Mouse (Mus musculus) embryo, embryonic 11 days (tissue): ENCODE results near the gene Armh3.

ENCODE experiments used
- DNase-seq: peaks from one replicate; pipeline ENCODE4 v3.0.0-alpha.2; 2015

The Armh3 gene

GRCm38 (mm10) chr19:45984379-45984778 lies 13.9 kb downstream of the Armh3 start:
- DNase-seq = no peak

- peak; percentile 18 for DNase-seq
Measured at GRCm38 (mm10) chr19:45960770-45961169, 37.5 kb downstream of the Armh3 start.

DNA sequence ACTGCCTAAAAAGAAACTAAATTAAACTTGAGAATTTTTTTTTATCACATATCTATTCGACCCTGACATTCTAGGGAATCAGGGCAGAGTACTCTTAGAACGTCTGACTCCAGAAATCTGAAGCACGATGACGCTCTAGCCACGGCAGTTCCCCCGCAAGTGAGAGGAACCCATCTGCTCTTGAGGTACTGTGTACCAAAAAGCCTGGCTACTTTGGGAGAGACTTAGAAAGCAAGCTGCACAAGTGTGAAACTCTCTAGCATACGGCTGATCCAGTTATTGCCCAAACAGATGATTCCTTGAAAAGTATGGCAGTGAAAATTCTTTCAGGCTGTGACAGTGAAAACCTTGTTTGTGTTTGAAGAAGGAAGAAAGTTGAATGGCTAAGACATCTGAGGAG lies 41.6 kb downstream of the Armh3 start:
- no peak for DNase-seq

DNA sequence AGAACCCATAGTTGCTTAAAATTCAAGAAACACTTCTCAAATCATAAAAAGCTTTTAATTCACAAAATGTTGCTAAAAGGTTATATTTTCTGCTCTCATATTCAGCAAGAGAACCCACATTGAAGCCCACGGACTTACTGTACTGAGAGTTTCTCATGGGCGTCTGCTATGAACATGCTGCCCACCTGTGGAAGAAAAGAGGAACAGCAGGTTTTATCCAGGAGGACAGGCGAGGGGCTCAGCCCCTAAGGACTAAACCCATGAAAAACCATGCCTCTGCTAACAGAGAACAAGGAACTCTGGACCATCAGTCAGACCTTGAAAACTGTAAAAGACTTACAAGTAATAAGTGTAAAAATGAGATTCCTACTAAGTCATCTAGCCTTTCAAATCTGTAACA lies 45.0 kb downstream of the Armh3 start:
- DNase-seq = peak; percentile 70

DNA sequence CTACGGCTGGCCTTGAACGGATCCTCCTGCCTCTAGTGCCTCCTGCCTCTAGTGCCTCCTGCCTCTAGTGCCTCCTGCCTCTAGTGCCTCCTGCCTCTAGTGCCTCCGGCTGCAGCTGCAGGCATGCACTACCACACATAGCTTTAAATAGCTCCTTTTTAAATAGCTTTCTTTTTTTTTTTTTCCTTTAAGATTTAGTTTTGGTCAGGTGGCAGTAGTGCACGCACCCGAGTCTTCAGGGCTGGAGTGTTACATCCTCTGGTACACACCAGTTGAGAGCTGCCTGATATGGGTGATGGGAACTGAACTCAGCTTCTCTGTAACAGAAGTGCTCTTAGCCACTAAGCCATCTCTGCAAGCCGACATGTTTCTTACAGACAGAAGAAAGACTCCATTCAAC lies 49.1 kb downstream of the Armh3 start:
- no peak for DNase-seq

DNA sequence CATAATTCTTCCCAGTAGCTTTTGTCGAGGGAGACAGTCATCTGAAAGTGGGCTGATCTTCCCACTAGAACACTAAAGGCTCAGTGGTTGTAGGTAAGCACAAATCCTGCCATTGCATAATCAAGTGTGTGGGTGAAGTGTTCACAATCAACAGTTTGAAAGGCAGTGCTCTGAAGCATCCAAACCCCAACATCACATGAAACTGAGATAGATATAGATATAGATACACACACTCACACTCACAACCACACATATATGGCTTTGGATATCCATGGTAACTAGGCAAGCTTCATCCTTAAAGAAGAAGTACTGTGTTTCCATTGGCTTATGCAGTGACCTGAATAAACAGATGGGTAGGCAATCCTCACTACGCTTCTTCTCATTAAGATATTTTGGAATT lies 50.5 kb downstream of the Armh3 start:
- DNase-seq = no peak

GRCm38 (mm10) chr19:45947286-45947685 lies 51.0 kb downstream of the Armh3 start:
- no peak for DNase-seq

DNA sequence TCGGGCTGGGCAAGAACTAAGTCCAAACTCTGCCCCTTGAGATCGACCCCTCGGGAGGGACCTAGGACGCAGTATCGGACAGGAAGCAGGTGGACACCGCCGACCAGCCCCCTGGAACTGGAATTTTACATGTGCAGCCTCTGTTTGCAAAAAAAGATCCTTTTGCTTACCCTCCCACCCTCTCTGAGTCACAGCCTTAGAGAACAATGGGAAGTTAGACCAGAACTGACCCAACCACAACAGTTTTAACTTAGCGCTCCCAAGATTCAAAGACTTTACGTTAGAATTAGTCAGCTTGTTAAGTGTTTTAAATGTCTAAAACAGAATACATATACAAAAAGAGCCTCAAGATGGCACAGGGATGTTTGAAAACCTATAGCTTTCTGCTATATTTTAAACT lies 51.7 kb downstream of the Armh3 start:
- no peak for DNase-seq

DNA sequence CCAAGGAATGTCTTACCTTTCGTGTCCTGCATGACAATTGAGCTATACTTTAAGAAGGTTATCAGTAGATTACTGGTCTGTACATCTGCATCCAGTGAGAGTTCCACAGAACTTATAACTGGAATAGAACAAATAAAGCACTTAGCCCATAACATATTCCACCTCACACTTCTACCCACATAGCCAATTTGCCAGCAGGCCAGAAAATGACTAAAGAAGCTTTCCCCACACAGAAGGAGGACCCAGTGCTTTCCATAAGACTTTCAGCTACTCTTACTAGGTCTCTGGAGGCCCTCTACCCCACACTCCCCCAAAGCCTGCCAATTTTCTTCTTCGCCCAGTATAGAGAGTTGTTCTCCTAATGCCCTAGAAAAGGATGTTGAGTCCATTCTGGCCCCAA lies 52.3 kb downstream of the Armh3 start:
- no peak for DNase-seq

DNA sequence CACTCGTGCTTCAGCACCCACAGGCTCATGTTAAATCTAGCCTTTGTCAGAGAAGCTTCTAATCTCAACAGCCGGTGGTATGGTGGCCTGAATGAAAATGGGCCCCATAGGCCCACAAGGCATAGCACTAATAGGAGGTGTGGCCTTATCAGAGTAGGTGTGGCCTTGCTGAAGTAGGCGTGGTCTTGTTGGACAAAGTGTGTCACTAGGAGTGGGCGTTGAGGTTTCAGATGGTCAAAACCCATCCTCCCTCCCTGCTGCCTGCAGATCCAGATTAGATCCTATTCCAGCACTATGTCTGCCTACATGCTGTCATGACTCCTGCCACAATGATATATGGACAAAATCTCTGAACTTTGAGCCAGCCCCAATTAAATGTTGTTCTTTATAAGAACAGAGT lies 54.5 kb downstream of the Armh3 start:
- no peak for DNase-seq

- DNase-seq = peak; percentile 24
Measured at GRCm38 (mm10) chr19:45938064-45938463, 60.2 kb downstream of the Armh3 start.

DNA sequence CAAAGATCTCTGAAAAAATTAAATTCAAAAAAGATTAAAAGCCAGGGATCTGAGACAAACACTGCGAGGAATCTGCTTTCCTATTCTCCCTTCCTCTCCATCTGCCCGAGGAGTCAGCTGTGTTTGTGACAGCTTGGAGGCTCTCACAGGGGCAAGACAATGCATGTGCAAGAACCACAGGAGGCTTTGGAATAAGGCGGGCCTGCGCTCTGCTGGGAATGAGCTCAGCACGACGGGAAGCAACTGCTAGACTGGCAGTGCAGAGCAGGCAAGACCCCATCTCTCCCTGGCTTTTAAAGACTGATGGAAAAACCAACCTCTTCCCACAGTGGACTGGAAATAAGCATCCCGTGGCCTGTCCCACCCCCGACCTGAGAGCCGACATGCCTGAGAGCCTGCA lies 60.8 kb downstream of the Armh3 start:
- peak; percentile 53 for DNase-seq

DNA sequence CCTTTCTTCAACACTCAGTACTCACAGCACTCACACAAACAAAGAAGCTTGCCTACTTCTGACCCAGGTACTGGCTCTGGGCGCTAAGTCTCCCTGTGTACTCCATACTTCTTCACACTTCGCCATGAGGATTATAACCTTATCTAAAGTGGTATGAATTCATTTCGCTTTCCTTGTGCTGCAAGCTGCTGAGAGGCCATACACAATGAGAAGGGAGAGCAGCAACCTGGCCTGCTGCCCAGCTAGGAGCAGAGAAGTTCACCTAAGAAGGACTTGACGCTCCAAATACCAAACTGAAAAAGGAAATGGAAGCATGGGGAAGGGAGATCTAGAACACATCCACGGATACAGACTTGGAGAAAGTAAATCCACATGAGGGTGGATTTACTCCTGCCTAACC lies 71.1 kb downstream of the Armh3 start:
- DNase-seq = no peak

GRCm38 (mm10) chr19:45926342-45926741 lies 71.9 kb downstream of the Armh3 start:
- DNase-seq = no peak

DNA sequence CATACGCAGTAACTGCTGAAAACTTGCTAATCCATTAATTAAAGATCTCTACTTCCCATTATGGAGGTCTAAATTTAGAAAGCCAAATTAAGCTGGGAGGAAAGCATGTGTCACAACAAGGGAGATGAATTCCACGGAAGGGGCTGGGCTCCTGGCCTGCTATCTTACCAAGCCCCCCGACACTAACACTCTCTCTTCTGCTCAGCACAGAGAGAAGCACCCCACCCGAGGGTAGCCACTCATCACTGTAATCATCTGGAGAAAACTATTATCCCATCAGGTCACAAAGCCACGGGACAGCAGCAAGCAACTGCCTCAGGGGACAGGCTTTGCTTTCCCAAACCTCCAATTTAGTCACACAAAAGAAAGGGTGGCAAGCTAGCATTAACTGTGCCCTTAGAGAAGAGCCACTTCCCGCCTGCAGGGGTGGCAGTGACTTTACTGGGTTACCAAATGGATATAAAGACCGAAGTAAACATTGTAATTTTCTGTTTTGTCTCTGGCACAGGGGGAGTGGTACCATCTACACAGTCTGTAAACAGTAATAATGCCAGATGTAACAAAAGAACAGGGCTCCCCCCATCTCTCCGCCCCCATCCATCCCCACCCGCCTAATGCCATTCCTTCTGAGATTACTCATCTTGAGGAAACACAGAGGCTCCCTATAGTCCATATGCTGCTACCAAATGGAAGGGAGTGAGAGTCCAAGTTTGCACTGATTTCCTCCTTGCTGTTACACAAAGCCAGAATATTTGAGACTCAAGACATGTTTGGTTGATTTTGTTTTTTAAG lies 77.8 kb downstream of the Armh3 start:
- DNase-seq = no peak

DNA sequence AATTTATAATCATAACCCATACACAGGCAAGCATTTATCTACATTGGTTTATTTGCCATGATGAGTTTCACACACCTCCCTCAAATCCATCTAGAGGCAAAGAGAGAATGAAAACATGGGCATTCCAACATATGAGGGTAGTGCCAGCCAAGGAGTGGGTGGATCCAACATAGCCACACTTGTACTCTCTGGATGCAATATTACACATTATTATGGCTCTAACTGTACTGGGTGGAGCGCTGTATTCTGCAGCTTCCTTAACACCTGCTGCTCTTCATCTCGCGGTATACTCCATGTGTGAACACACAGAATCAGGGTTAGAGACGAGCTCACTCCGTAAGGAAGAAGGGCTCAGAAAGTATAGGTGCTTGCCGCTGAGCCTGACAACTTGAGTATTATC lies 79.9 kb downstream of the Armh3 start:
- DNase-seq = no peak

- no peak for DNase-seq
Measured at GRCm38 (mm10) chr19:45917856-45918255, 80.4 kb downstream of the Armh3 start.

DNA sequence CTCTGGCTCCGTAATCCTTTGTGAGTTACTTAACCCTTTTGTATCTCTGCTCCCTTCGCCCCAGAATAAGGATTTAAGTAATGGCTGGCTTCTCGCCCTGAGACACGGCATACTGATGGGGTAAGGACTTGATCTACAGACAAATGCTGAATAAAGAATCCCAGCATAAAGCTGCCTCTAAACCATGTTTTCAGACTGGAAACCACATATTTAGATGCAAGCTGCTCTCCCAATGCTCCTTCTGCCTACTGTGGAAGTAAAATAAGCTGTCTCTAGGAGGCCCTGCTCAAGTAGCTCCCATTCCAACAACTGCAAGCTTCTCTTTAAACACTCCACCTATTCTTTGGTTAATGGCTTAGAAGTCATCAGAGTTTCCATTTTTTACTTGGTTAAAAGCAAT lies 81.8 kb downstream of the Armh3 start:
- no peak for DNase-seq

DNA sequence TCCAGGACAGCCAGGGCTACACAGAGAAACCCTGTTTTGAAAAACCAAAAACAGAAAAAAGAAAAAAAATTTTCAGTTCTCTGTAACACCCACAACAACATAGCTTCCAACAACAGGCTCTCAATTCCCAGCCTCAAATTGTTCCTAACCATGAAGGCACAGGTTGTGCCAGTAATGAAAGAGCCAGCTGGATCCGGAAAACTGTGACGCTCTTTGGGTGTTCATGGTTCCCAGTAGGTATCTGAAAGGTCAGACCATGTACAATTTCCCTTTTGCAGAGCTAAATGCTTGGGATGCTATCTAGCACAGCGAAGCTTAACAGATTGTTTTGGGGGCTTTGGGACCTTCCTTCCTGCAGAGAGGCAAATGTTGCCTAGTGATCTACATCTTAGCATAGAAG lies 82.3 kb downstream of the Armh3 start:
- DNase-seq = no peak

GRCm38 (mm10) chr19:45913036-45913435 lies 85.3 kb downstream of the Armh3 start:
- DNase-seq = peak; percentile 14

DNA sequence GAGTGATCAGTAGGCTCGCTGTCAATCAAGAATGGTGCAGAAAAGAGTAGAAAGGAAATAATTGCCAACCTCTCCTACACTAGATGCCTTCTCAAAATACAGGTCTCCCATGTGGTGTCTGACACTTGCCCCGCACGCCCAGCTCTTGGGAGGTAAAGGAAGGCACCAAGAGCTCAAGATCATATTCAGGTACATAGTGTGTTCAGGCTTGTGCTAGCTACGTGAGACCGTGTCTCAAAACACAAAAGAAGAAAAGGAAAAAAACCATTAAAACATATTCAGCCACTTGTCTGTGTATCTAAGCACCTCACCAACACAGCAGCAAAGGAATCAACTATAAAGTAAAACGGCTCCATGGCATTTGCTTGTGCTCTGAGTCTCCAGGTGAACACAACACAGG lies 85.9 kb downstream of the Armh3 start:
- DNase-seq = no peak

DNA sequence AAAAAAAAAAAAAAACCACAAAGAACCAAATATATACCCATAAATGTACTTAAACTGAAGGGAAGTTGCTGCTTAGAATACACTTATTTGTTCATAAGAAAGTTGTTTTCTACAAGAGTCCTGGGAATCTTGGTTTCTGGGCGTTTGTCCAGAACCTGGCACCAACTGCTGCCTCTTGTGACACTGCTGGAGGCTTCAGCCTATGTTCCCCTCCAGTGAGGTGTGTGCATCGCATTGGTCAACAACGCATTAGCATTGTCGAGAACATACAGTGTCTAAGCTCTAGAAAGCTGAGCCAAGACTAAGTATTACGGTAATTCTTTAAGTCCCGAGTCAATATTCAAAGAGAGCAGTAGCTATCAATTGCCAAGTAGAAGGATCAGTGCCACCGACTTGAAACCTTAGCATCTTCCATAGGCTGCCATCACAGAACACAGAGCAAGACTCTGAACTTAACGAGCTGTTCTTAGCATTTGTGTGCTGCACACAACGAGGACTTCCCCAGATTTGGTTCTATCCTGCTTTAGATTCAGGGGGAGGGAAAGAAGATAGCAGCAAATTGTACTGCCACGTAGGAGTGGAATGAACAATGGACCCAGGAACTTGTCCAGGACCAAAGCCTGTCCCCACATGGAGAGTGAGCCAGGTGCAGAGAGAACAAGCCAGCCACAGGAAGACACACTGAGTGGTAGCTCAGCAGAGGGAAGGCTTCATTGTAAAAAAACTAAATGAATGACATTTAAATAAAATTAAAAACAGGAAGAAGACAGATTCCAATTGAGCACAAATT lies 86.9 kb downstream of the Armh3 start:
- DNase-seq = no peak

DNA sequence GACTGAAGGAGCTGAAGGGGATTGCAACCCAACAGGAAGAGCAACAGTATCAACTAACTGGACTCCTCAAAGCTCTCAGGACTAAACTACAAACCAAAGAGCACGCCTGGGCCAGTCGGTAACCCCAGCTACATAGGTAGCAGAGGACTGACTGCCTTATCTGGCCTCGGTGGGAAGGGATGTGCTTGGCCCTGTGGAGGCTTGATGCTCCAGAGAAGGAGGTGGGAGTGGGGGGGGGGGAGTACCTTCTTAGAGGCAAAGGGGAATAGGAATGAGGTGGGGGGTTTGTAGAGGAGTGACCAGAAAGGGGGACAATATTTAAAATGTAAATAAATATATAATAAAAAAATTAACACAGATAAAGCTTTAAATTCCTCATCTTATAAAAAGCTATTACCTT lies 90.0 kb downstream of the Armh3 start:
- DNase-seq = no peak

GRCm38 (mm10) chr19:45907416-45907815 lies 90.9 kb downstream of the Armh3 start:
- no peak for DNase-seq

GRCm38 (mm10) chr19:45903861-45904260 lies 94.4 kb downstream of the Armh3 start:
- DNase-seq = no peak
